Comparison of ENCODE assay signal across 8 mouse cellular contexts in genomic region chr2:64098618-64099320, GRCm38 (mm10). TPM values are rescaled to one million over a fixed set of nuclear protein-coding genes. Genes with fewer than 3 reads are reported as not detected.
DNase-seq lines count a peak whose midpoint lies in the region; ATAC-seq and TF ChIP-seq lines count a peak whose summit lies in the region.

No protein-coding gene starts in this region.

- H3K4me2 ChIP-seq in embryonic facial prominence, embryonic 11.5 days (ENCODE audit: low read depth, low read length) = peak overlapping the region; percentile 79
- H3K4me2 ChIP-seq in neural tube, embryonic 11.5 days (ENCODE audit: low read depth) = peak overlapping the region; percentile 75

- H3K27me3 ChIP-seq in C2C12 (ENCODE audit: control insufficient read depth, insufficient read depth, insufficient read length) = no peaks in the 10 kb centered on the region
- H3K27me3 ChIP-seq in embryonic facial prominence, embryonic 11.5 days (ENCODE audit: control insufficient read depth, insufficient read depth, low read length) = no peaks in the 10 kb centered on the region
- H3K27me3 ChIP-seq in neural tube, embryonic 11.5 days (ENCODE audit: control insufficient read depth, insufficient read depth, low read length) = no peaks in the 10 kb centered on the region
- H3K27me3 ChIP-seq in thymus, adult 2 months (ENCODE audit: control insufficient read depth, insufficient read depth, low read length) = no peaks in the 10 kb centered on the region; the same call in 1 of the 2 replicates

- H3ac ChIP-seq in C2C12 (ENCODE audit: control insufficient read depth, insufficient read length, low read depth) = peak overlapping the region; percentile 52

- H3K4me3 ChIP-seq in C2C12 (ENCODE audit: insufficient read depth, poor library complexity, severe bottlenecking) = no peak overlapping the region
- peak overlapping the region; percentile 77 for H3K4me3 ChIP-seq in embryonic facial prominence, embryonic 11.5 days (ENCODE audit: low read depth, low read length)
- H3K4me3 ChIP-seq in neural tube, embryonic 11.5 days (ENCODE audit: low read depth, low read length) = peak overlapping the region; percentile 76
- H3K4me3 ChIP-seq in thymus, adult 2 months (ENCODE audit: control insufficient read depth, insufficient read depth, low read length) = no peak overlapping the region

- peak overlapping the region; percentile 100 for H3K27ac ChIP-seq in embryonic facial prominence, embryonic 11.5 days (replicated peaks; ENCODE audit: low read depth, low read length)
- peak overlapping the region; percentile 100 for H3K27ac ChIP-seq in neural tube, embryonic 11.5 days (ENCODE audit: low read depth, low read length)
- no peak overlapping the region for H3K27ac ChIP-seq in thymus, adult 2 months (ENCODE audit: control insufficient read depth, insufficient read depth, low read length)

- WGBS in embryonic facial prominence, embryonic 11.5 days = 2% methylated on average over 21 of the region's 21 CpGs
- WGBS in neural tube, embryonic 11.5 days = 1% methylated on average over 21 of the region's 21 CpGs
- WGBS in thymus, adult 2 months = 16% methylated on average over 21 of the region's 21 CpGs

- TF ChIP-seq POLR2A in thymus, adult 2 months (IDR thresholded peaks at IDR 0.05; ENCODE audit: control insufficient read depth, extremely low read depth, insufficient read depth, low read length, poor library complexity) = no peak

- no peaks in the 10 kb centered on the region for H3K4me1 ChIP-seq in embryonic facial prominence, embryonic 11.5 days (ENCODE audit: control insufficient read depth, insufficient read depth, low read length)
- 0 out of 2 replicates have a peak, but pooled peaks cover 4% of the 10 kb centered on the region for H3K4me1 ChIP-seq in neural tube, embryonic 11.5 days (ENCODE audit: control insufficient read depth, insufficient read depth, low read length)
- H3K4me1 ChIP-seq in thymus, adult 2 months (replicated peaks; ENCODE audit: control insufficient read depth, insufficient read depth, low read length) = no peaks in the 10 kb centered on the region

- DNase-seq in ES-CJ7 (ENCODE audit: low read depth, low spot score) (peak; percentile 55), liver (peak; percentile 29)
- DNase-seq in embryonic facial prominence, embryonic 11.5 days (ENCODE audit: low spot score) = peak; percentile 75
- peak; percentile 64 for DNase-seq in heart, postnatal 4 days
- peak; percentile 85 for DNase-seq in neural tube, embryonic 11.5 days (ENCODE audit: low spot score)
- DNase-seq in thymus, adult 2 months = no peak
- no peak for DNase-seq in thymus, postnatal 25 days

- no peaks in the 10 kb centered on the region for H3K79me3 ChIP-seq in C2C12 (ENCODE audit: low read depth)

- H3K79me2 ChIP-seq in C2C12 (ENCODE audit: control insufficient read depth, insufficient read depth) = no peaks in the 10 kb centered on the region

- H3K36me3 ChIP-seq in C2C12 (ENCODE audit: control insufficient read depth, insufficient read depth) = no peaks in the 10 kb centered on the region
- H3K36me3 ChIP-seq in embryonic facial prominence, embryonic 11.5 days (replicated peaks; ENCODE audit: control insufficient read depth, insufficient read depth, low read depth, low read length) = no peaks in the 10 kb centered on the region
- no peaks in the 10 kb centered on the region for H3K36me3 ChIP-seq in neural tube, embryonic 11.5 days (ENCODE audit: control insufficient read depth, insufficient read depth, low read length)
- H3K36me3 ChIP-seq in thymus, adult 2 months (ENCODE audit: control insufficient read depth, insufficient read depth, low read length) = no peaks in the 10 kb centered on the region

- H3K9ac ChIP-seq in embryonic facial prominence, embryonic 11.5 days (replicated peaks; ENCODE audit: low read length) = peak overlapping the region; percentile 95
- peak overlapping the region; percentile 96 for H3K9ac ChIP-seq in neural tube, embryonic 11.5 days (ENCODE audit: low read length)

- peak; percentile 85 for ATAC-seq in embryonic facial prominence, embryonic 11.5 days (replicated peaks; ENCODE audit: insufficient number of reproducible peaks, low FRiP score, low TSS enrichment, low read depth)
- peak; percentile 85 for ATAC-seq in neural tube, embryonic 11.5 days (ENCODE audit: insufficient read depth, low FRiP score, low TSS enrichment)

- TF ChIP-seq CTCF in C2C12 (IDR thresholded peaks at IDR 0.05; ENCODE audit: control insufficient read depth, insufficient read depth, insufficient read length) = no peak
- no peak for TF ChIP-seq CTCF in thymus, adult 2 months (IDR thresholded peaks at IDR 0.05; ENCODE audit: borderline replicate concordance, control insufficient read depth, extremely low read depth, insufficient read depth, low read length, poor library complexity)

- no peaks in the 10 kb centered on the region for H3K9me3 ChIP-seq in embryonic facial prominence, embryonic 11.5 days (replicated peaks; ENCODE audit: control insufficient read depth, low read length)
- H3K9me3 ChIP-seq in neural tube, embryonic 11.5 days (ENCODE audit: control insufficient read depth, low read length) = no peaks in the 10 kb centered on the region

TF ChIP-seq in C2C12, 6 proteins besides CTCF, POLR2A, EP300 and RAD21:
- TF ChIP-seq MAX (IDR thresholded peaks at IDR 0.05) = no peak
- no peak for TF ChIP-seq MYOD1 (IDR thresholded peaks at IDR 0.05; ENCODE audit: control insufficient read depth, insufficient read length, low read depth)
- TF ChIP-seq USF1 (IDR thresholded peaks at IDR 0.05; ENCODE audit: low read depth) = no peak
- no peak for TF ChIP-seq CEBPB (IDR thresholded peaks at IDR 0.05; ENCODE audit: low read depth)
- TF ChIP-seq FOSL1 (IDR thresholded peaks at IDR 0.05; ENCODE audit: insufficient read depth, low read length, poor library complexity, severe bottlenecking) = no peak
- TF ChIP-seq MYOG (IDR thresholded peaks at IDR 0.05; ENCODE audit: control insufficient read depth, extremely low read depth, insufficient read length) = no peak
TF ChIP-seq in C2C12: peak in this region for 0.

RNA-seq across cellular contexts. Expression of gene Fign, which starts 0.9 kb away (rescaled TPM):
- polyA plus RNA-seq in C2C12 (2012; fragmentation: generic; extraction: Trizol) = 0.08 TPM
- 13.2 and 15.9 TPM in 2 replicates for polyA plus RNA-seq in embryonic facial prominence, embryonic 11.5 days (2014; fragmentation: Nextera tagmentation; extraction: Ambion mirVana)
- total RNA-seq in heart, postnatal 4 days (2021) = 10 to 100 TPM in 1 of 2 experiments, 1 to 10 TPM in 1; 8.5 to 10.7 TPM
- polyA plus RNA-seq in neural tube, embryonic 11.5 days (2014; fragmentation: Nextera tagmentation; extraction: Ambion mirVana) = 17.5 and 18.1 TPM in 2 replicates
- polyA plus RNA-seq in thymus, adult 2 months (2012; rRNA removed) = 0.04 and 0.20 TPM in 2 replicates

Comparison
In these comparisons a context has a peak if more than half of its experiments do, and no peak if none do; other contexts are left out.
1. H3K4me3 ChIP-seq: peak in embryonic facial prominence, embryonic 11.5 days (single experiment) and neural tube, embryonic 11.5 days (single experiment); none in C2C12 (single experiment) and thymus, adult 2 months (single experiment).
2. DNase-seq: peak in ES-CJ7 (single experiment), embryonic facial prominence, embryonic 11.5 days (single experiment), heart, postnatal 4 days (single experiment), liver (single experiment) and neural tube, embryonic 11.5 days (single experiment); none in thymus, adult 2 months (single experiment) and thymus, postnatal 25 days (single experiment).
3. RNA of gene Fign, which starts 0.9 kb away (polyA plus RNA-seq): 17.5 to 18.1 TPM in neural tube, embryonic 11.5 days and 13.2 to 15.9 TPM in embryonic facial prominence, embryonic 11.5 days; 0.04 to 0.20 TPM in thymus, adult 2 months and 0.08 TPM in C2C12 (single experiment); every median in the first group is over 10 times any median in the second.